Mouse (Mus musculus) layer of hippocampus, postnatal 10 days (tissue): ENCODE results near the gene Ddah2. TPM values are rescaled to one million over a fixed set of nuclear protein-coding genes. Genes with fewer than 3 reads are reported as not detected.

Experiments used
- DNase-seq, 2 experiments: peaks; one replicate each; pipeline ENCODE4 v3.0.0; 2021; ENCODE audit warnings: low spot score in 2 of 2
- long read RNA-seq: library from polyadenylated mRNA; stranded (forward); transcript quantifications from one replicate; pipeline ENCODE4 v2.0.0, GENCODE M21; 2023
- total RNA-seq, 2 experiments: library from RNA; stranded (reverse); gene quantifications; 2 replicates each; pipeline ENCODE4 v1.2.3; 2021

The Ddah2 gene
- total RNA-seq, result 10 to 100 TPM; 47.3 to 59.0 TPM
- long read RNA-seq, transcript Ddah2-201 (7 exons, 1,342 nt), result major isoform, 37 of 66 reads
- long read RNA-seq, partial matches to known transcripts, result 21 of 66 reads
- long read RNA-seq, other reads (novel, unspliced or antisense), result 8 of 66 reads

- peak; percentile 87 to 91 for DNase-seq
Measured at GRCm38 (mm10) chr17:35058911-35059892, at the start of gene Ddah2. Gene Ddah2, plus strand, starts transcription at chr17:35059035.

- no peak for DNase-seq
Measured at GRCm38 (mm10) chr17:35009586-35009985, 49.2 kb upstream of the Ddah2 start.

- DNase-seq, result no peak
Measured at GRCm38 (mm10) chr17:35011440-35011839, 47.4 kb upstream of the Ddah2 start.

- DNase-seq, result no peak
Measured at GRCm38 (mm10) chr17:35012430-35012829, 46.4 kb upstream of the Ddah2 start.

GRCm38 (mm10) chr17:35013221-35013620 is 45.6 kb upstream of the Ddah2 start:
- no peak for DNase-seq

DNA sequence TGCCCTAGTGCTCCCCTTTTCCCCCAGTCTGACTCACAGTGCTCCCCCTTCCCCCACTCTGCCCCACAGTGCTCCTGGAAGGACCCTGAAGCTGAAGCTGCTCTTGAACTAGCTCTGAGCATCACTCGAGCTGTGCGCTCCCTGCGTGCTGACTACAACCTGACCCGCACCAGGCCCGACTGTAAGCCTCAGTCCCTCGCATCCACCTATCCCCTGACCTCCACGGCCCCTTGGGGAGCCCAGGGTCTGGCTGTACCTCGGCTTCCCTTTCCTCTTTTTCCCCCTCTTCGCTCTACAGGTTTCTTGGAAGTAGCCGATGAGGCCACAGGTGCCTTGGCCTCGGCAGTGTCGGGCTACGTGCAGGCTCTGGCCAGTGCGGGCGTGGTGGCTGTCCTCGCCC is 43.5 kb upstream of the Ddah2 start:
- no peak for DNase-seq

- DNase-seq, result peak; percentile 47 to 54
Measured at GRCm38 (mm10) chr17:35016376-35016775, 42.5 kb upstream of the Ddah2 start, which contains the start of gene Vwa7. Gene Vwa7, plus strand, starts transcription at chr17:35016579.

DNA sequence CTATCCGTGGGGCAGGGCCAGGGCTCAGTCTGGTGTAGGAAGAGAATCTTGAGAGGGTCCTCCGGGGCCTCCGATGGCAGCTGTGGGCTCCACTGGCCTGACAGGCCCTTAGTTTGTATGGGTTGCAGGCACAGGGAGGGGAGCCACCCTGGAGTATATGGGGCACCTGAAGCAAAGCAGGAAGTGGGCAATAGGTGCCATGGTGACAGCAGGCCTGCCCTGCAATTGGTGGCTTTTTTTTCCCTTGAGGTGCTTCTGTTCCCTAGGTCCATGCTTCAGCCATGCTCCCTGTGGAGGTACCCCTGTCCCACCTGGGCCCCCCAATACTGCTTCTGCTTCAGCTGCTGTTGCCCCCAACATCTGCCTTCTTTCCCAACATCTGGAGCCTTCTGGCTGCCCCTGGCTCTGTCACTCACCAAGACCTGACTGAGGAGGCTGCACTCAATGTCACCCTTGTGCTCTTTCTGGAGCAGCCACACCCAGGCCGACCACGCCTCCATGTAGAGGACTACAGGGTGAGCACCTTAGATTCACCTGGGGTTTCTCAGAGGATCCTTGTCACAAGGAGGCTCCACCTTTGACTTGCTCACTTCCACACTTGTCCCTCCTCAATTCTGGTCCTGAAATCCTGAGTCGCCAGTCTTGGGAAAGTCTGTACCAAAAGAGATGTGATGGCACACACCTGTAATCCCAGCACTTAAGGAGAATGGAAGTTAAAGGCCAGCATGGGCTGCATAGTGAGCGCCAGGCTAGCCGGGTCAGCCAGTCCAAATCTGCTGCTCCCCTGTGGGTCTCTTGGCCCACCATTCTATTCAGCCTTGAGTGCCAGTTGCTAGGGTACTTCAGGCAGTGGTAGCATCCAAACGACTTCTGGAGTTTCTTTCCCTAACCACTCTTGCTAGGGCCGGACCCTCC is 41.8 kb upstream of the Ddah2 start:
- DNase-seq, result no peak

- DNase-seq, result no peak
Measured at GRCm38 (mm10) chr17:35017706-35018030, 41.2 kb upstream of the Ddah2 start.

DNA sequence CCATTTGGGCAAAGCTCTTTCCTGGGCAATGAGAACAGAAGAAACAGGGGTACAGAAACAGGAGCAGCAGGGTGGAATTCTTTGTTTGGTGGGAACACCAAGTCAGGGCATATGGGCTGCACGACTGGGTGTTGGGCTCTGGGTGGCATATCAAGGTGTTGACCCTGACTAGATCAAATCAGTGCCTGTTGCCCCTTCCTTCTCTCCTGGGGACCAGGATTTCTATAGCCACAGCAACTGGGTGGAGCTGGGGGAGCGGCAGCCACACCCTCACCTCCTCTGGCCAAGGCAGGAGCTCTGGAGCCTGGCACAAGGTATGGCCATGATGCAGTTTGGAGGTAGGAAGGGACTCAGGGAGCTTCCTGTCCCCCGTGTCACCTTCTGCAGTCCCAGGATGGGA is 40.7 kb upstream of the Ddah2 start:
- no peak for DNase-seq

DNA sequence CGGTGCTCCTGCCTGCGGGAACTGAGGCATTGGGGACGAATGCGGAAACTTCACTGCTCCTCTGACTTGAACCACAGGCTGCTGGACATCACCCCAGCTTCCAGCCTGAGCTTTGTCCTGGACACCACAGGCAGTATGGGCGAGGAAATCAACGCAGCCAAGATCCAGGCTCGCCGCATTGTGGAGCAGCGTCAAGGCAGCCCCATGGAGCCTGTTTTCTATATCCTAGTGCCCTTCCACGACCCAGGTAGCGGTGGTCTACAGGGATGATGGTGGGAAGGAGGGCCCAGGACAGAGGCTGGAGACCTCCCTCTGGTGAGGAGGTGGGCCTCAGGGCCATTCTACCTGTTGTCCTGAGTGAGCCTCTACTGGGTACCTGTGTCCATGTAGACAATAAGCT is 38.9 kb upstream of the Ddah2 start:
- DNase-seq, result no peak

DNA sequence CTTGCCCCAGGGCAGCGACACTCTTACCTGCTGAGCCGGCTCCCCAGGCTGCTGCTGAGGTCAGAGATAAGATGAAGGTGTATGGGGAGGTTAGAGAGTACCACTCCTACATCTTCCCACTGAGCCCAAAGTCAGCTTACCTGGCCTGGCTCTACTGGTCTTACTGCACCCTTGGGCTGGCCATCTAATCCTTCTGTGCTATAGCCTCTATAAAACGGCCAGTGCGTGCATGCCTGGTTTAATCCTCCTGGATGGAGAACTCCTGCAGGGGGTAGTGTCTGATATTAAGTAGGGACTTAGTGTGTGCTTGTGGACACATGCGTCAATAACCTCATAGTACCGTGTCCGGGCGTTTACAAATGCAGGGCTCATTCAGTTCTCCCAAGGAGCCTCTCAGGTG is 38.3 kb upstream of the Ddah2 start:
- no peak for DNase-seq

DNA sequence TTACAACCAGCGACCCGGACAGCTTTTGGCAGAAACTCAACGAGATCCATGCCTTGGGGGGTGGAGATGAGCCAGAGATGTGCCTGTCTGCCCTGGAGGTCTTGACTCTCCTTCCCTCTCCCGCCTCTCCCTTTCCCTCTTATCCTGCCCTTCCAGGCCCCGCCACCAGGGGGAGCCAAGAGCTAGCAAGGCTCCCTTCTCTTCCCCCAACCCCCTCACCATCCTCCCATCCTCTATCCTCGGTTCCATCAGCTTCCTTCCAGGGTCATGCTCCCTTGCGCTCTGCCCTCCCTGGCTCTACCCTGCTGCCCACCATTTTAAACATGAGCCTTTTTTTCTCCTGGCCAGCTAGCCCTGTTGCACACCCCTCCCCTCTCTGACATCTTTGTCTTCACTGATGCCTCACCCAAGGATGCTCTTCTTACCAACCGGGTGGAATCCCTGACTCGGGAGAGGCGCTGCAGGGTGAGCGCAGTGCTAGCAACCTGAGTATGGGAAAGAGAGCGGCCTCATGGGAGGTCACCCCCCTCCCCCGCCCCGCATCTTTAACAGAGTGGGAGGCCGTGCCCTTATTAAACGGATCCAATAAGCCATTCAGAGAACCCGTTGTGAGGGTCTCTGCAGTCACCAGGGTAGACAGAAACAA is 37.5 kb upstream of the Ddah2 start:
- DNase-seq, result peak; percentile 91

- no peak for DNase-seq
Measured at GRCm38 (mm10) chr17:35021842-35022477, 36.9 kb upstream of the Ddah2 start.

GRCm38 (mm10) chr17:35022541-35023060 is 36.2 kb upstream of the Ddah2 start:
- DNase-seq, result no peak

DNA sequence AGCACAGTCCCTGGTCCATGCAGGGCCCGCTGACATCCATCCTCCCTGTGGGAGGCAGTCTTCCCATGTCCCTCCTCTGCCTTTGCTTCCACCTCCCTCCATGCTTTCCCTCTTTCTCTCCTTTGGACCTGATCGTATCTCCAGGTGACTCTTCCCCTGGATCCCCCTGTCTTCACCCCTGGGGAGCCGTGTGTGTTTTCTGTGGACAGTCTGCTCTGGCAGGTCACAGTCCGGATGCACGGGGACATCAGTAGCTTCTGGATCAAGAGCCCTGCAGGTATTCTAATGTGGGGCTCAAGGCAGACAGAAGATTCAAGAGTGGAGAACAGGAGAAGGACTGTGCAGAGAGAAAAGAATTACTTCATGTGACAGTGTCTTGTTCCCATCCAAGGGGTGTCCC is 35.6 kb upstream of the Ddah2 start:
- no peak for DNase-seq

GRCm38 (mm10) chr17:35023756-35024155 is 35.1 kb upstream of the Ddah2 start:
- no peak for DNase-seq

- no peak for DNase-seq
Measured at GRCm38 (mm10) chr17:35024261-35024660, 34.6 kb upstream of the Ddah2 start.

GRCm38 (mm10) chr17:35024691-35025488 is 33.9 kb upstream of the Ddah2 start:
- DNase-seq, result no peak

- DNase-seq, result no peak
Measured at GRCm38 (mm10) chr17:35026206-35026605, 32.6 kb upstream of the Ddah2 start.
